Mouse (Mus musculus): ENCODE results near the gene Sppl2c. TPM values are rescaled to one million over a fixed set of nuclear protein-coding genes. Genes with fewer than 3 reads are reported as not detected.

The Sppl2c gene
- polyA plus RNA-seq, 2 experiments, result not detected

DNA sequence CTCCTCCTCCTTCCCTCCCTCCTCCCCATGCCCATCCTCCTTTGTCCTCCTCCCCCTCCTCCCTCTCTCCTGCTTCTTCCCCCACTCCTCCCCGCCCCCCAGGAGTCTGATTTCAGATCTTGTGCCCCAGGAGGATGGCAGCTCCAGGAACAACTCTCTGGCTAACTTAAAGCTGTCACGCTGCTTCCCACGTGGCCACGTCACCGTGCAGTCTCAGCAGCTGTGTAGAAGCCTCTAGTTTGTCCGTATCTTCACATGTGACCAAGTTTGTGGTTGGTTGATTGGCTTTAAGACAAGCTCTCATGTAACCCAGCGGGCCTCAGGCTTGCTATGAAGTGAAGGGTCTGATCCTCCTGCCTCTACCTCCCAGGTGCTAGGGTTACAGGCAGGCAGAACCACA is 7.2 kb upstream of the Sppl2c start:
- Histone ChIP-seq H3K9me3 (ENCODE audit: control insufficient read depth, low read length) (no peaks in the 10 kb centered on the region), H3K9ac (replicated peaks) (no peak overlapping the region), H3K4me2 (ENCODE audit: low read depth) (no peak overlapping the region), H3K27ac (no peak overlapping the region), H3K4me1 (replicated peaks; ENCODE audit: control insufficient read depth in 2 of 2, insufficient read depth in 2 of 2, low read length in 1 of 2) (no peaks in the 10 kb centered on the region), H3K27me3 (ENCODE audit: control insufficient read depth, insufficient read depth, low read length) (no peaks in the 10 kb centered on the region), H3K4me3 (ENCODE audit: insufficient read depth in 1 of 2, low read depth in 2 of 2, low read length in 2 of 2) (no peak overlapping the region), H3K36me3 (replicated peaks; ENCODE audit: control insufficient read depth, insufficient read depth, low read depth) (no peaks in the 10 kb centered on the region)
- DNase-seq (ENCODE audit: low read depth in 3 of 3, low spot score in 3 of 3) (no peak), ATAC-seq (ENCODE audit: insufficient read depth) (no peak)
- WGBS (ENCODE audit: insufficient replicate concordance), result 25% methylated on average over 7 of the region's 7 CpGs
- TF ChIP-seq EP300 (IDR thresholded peaks at IDR 0.05; ENCODE audit: low read depth) (no peak), CTCF (IDR thresholded peaks at IDR 0.05; ENCODE audit: low read depth) (no peak)

DNA sequence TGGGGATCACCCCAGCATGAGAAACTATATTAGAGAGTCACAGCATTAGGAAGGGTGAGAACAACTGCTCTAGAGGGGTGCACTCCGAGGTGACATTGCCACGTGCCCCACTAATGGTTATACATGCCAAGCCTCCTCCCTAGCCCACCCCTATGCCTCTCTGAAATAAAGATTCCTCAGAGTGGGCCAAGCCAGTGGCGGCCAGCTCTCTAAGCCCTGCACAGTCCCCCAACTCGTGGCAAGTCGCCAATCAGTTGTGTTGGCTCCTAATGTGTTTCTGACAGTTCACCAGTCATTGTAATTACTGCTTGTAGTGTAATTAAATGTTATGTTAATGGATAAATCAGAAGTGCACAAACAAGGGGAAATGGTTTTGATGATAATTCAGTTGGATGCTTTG is 6.3 kb upstream of the Sppl2c start:
- Histone ChIP-seq H3K36me3 (replicated peaks; ENCODE audit: control insufficient read depth, insufficient read depth, low read depth) (no peaks in the 10 kb centered on the region), H3K27me3 (ENCODE audit: control insufficient read depth, insufficient read depth, low read length) (no peaks in the 10 kb centered on the region), H3K4me3 (ENCODE audit: insufficient read depth in 1 of 2, low read depth in 2 of 2, low read length in 2 of 2) (no peak overlapping the region), H3K4me2 (ENCODE audit: low read depth) (no peak overlapping the region), H3K9me3 (ENCODE audit: control insufficient read depth, low read length) (no peaks in the 10 kb centered on the region), H3K9ac (replicated peaks) (no peak overlapping the region), H3K27ac (no peak overlapping the region), H3K4me1 (replicated peaks; ENCODE audit: control insufficient read depth in 2 of 2, insufficient read depth in 2 of 2, low read length in 1 of 2) (no peaks in the 10 kb centered on the region)
- ATAC-seq (ENCODE audit: insufficient read depth) (no peak), DNase-seq (ENCODE audit: low read depth in 3 of 3, low spot score in 3 of 3) (no peak)
- 47% methylated on average over 5 of the region's 5 CpGs for WGBS (ENCODE audit: insufficient replicate concordance)
- TF ChIP-seq CTCF (IDR thresholded peaks at IDR 0.05; ENCODE audit: low read depth) (no peak), EP300 (IDR thresholded peaks at IDR 0.05; ENCODE audit: low read depth) (no peak)

DNA sequence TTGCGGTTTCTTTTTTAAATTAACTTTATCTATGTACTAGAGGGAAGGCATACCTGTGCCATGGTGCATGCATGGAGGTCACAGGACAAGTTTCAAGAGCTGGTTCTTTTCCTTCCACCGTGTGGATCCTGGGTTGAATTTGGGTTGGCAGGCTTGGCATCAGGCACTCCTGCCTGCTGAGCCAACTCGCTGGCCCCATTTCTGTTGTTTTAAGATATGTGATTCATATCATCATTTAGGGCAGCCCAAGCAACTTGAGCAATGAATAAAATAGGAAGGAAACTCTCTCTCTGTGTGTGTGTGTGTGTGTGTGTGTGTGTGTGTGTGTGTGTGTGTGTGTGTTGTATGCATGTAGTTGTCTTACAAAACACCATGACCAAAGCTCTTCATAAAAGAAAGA is 4.0 kb upstream of the Sppl2c start:
- ATAC-seq (ENCODE audit: insufficient read depth), result no peak
- Histone ChIP-seq H3K36me3 (replicated peaks; ENCODE audit: control insufficient read depth, insufficient read depth, low read depth) (no peaks in the 10 kb centered on the region), H3K4me3 (ENCODE audit: insufficient read depth in 1 of 2, low read depth in 2 of 2, low read length in 2 of 2) (no peak overlapping the region), H3K27ac (no peak overlapping the region), H3K9me3 (ENCODE audit: control insufficient read depth, low read length) (no peaks in the 10 kb centered on the region), H3K9ac (replicated peaks) (no peak overlapping the region), H3K4me2 (ENCODE audit: low read depth) (no peak overlapping the region), H3K27me3 (ENCODE audit: control insufficient read depth, insufficient read depth, low read length) (no peaks in the 10 kb centered on the region), H3K4me1 (replicated peaks; ENCODE audit: control insufficient read depth in 2 of 2, insufficient read depth in 2 of 2, low read length in 1 of 2) (no peaks in the 10 kb centered on the region)
- DNase-seq (ENCODE audit: low read depth in 3 of 3, low spot score in 3 of 3), result no peak
- 42% methylated on average over 3 of the region's 3 CpGs for WGBS (ENCODE audit: insufficient replicate concordance)
- TF ChIP-seq EP300 (IDR thresholded peaks at IDR 0.05; ENCODE audit: low read depth) (no peak), CTCF (IDR thresholded peaks at IDR 0.05; ENCODE audit: low read depth) (no peak)

DNA sequence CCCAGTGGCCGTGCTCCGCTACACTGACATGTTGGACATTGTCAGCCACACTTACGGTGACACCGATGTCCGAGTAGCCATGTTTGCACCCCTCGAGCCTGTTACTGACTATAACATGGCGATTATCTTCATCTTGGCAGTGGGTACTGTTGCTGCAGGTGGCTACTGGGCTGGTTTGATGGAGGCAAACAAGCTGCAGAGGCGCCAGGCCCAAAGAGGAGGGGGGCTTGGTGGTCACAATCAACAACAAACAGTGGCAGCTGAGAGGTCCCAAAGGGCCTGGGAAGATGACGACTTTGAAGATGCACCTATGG is 667 bp downstream of the Sppl2c start:
- no peak for TF ChIP-seq EP300 (IDR thresholded peaks at IDR 0.05; ENCODE audit: low read depth)
- no peak for TF ChIP-seq CTCF (IDR thresholded peaks at IDR 0.05; ENCODE audit: low read depth)
- no peak for ATAC-seq (ENCODE audit: insufficient read depth)
- WGBS (ENCODE audit: insufficient replicate concordance), result 75% methylated on average over 9 of the region's 9 CpGs

DNA sequence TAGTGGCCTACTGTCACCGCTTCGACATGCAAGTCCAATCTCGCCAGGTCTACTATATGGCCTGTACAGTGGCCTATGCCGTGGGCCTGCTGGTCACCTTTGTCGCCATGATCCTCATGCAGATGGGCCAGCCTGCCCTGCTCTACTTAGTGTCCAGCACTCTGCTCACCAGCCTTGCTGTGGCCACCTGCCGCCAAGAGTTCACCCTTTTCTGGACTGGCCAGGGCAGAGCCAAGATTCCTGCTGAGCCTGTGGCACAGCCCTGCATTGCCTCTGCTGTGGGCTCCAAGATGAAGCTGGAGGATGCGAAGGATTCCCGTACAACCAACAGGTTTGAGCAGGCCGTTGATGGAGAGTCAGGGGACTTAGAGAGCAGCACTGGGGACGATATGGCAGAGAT is 1.6 kb downstream of the Sppl2c start:
- no peak for DNase-seq (ENCODE audit: low read depth in 3 of 3, low spot score in 3 of 3)

More for the DNA sequence above, 667 bp downstream of the Sppl2c start:
- Histone ChIP-seq H3K9me3 (ENCODE audit: control insufficient read depth, low read length) (no peaks in the 10 kb centered on the region), H3K9ac (replicated peaks) (no peak overlapping the region), H3K4me3 (ENCODE audit: insufficient read depth in 1 of 2, low read depth in 2 of 2, low read length in 2 of 2) (no peak overlapping the region), H3K4me2 (ENCODE audit: low read depth) (no peak overlapping the region), H3K27me3 (ENCODE audit: control insufficient read depth, insufficient read depth, low read length) (no peaks in the 10 kb centered on the region), H3K4me1 (replicated peaks; ENCODE audit: control insufficient read depth in 2 of 2, insufficient read depth in 2 of 2, low read length in 1 of 2) (no peaks in the 10 kb centered on the region), H3K27ac (no peak overlapping the region), H3K36me3 (replicated peaks; ENCODE audit: control insufficient read depth, insufficient read depth, low read depth) (no peaks in the 10 kb centered on the region)
- no peak for DNase-seq (ENCODE audit: low read depth in 3 of 3, low spot score in 3 of 3)

More for the DNA sequence above, 1.6 kb downstream of the Sppl2c start:
- ATAC-seq (ENCODE audit: insufficient read depth), result no peak
- Histone ChIP-seq H3K27me3 (ENCODE audit: control insufficient read depth, insufficient read depth, low read length) (no peaks in the 10 kb centered on the region), H3K9me3 (ENCODE audit: control insufficient read depth, low read length) (no peaks in the 10 kb centered on the region), H3K4me1 (replicated peaks; ENCODE audit: control insufficient read depth in 2 of 2, insufficient read depth in 2 of 2, low read length in 1 of 2) (no peaks in the 10 kb centered on the region), H3K4me3 (ENCODE audit: insufficient read depth in 1 of 2, low read depth in 2 of 2, low read length in 2 of 2) (no peak overlapping the region), H3K4me2 (ENCODE audit: low read depth) (no peak overlapping the region), H3K9ac (replicated peaks) (no peak overlapping the region), H3K36me3 (replicated peaks; ENCODE audit: control insufficient read depth, insufficient read depth, low read depth) (no peaks in the 10 kb centered on the region), H3K27ac (no peak overlapping the region)
- TF ChIP-seq CTCF (IDR thresholded peaks at IDR 0.05; ENCODE audit: low read depth), result no peak
- no peak for TF ChIP-seq EP300 (IDR thresholded peaks at IDR 0.05; ENCODE audit: low read depth)
- WGBS (ENCODE audit: insufficient replicate concordance), result 68% methylated on average over 10 of the region's 10 CpGs

Measured in liver, embryonic 14.5 days (tissue).